Mouse (Mus musculus): ENCODE measurements at regions not wholly inside any gene's neighbourhood (a gene's known extent, or its start where the extent isn't known, plus 50 kb on each side); places are given as distances from the start of the nearest gene placed in this dataset.

DNA sequence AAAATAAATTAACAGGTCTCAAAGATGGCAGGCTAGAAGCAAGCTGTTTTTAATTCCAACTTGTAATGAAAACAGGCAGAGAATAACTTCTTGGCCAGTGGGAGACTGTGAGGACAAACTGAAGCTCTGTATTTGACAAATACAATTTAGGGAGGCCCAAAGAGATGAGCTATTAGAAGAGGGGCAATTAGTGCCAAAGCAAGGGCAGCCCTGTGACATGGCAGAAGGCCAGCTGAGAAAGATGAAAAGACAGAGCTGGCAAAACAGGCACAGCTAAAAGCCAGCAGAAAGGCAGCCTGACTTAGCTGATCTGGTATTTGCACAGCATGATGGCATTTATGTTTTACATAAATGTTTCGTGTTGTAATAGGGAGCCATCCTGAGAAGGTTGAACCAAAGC is 175.0 kb upstream of the Ngly1 start:
- TF ChIP-seq CTCF (conservative IDR thresholded peaks at IDR 0.05; ENCODE audit: low read length) (no peak), NANOG (IDR thresholded peaks at IDR 0.05; ENCODE audit: borderline replicate concordance, low read length) (no peak)
